ENCODE assay signal across 22 mouse cellular contexts in the genomic region with DNA sequence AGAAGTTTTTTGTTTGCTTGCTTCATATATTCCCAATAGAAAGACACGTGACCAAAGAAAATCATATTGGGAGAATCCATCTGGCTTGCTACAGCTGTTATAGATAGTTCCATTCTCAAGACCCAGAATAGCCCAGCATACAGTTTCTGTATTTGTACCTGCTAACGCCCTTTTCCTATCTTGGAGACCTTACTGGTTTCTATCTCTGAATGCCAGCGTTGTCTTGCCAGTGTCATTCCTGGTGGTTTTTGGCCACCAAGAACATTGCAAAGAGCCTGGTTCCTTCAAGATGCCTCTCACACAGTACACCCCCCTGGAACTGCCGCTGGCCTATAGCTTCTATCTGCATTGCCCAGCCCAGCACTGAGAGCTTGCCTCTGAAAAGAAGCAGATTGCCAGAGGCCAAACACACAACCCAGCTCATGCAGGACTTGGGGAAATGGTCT. TPM values are rescaled to one million over a fixed set of nuclear protein-coding genes. Genes with fewer than 3 reads are reported as not detected.
DNase-seq lines count a peak whose midpoint lies in the region; ATAC-seq and TF ChIP-seq lines count a peak whose summit lies in the region.
"Had no signal": no experiment of that assay in that cellular context is flagged by ENCODE, and none has a peak within 500 bp of the region (broad histone marks: within the 10 kb centered on the region; RNA-seq: fewer than 3 reads in every experiment).

No protein-coding gene starts in this region.

- peaks cover 20% of the 10 kb centered on the region for H3K9me3 ChIP-seq in G1E (replicated peaks)
- H3K9me3 ChIP-seq: embryonic facial prominence, embryonic 15.5 days; forebrain, embryonic 13.5 days; heart, embryonic 10.5 days; limb, embryonic 10.5 days; midbrain, embryonic 12.5 days had no signal

- no peak for DNase-seq in G1E (ENCODE audit: low spot score)
- no peak for DNase-seq in liver, adult 2 months (ENCODE audit: extremely low read depth, low read depth, low spot score)
- DNase-seq in embryo, embryonic 11 days: no peak
- no peak for DNase-seq in kidney, postnatal 36 days
- DNase-seq: cerebellum, adult 8-10 months; gastrocnemius, postnatal 25 days; heart, postnatal 14 days; lung, embryonic 14.5 days; lung, postnatal 4 days; right cerebral cortex, adult 18-20 months; thymus, adult 2 months had no signal

- H3K79me2 ChIP-seq in liver, adult 2 months (ENCODE audit: control insufficient read depth, insufficient read depth, low read length): peaks cover 14% of the 10 kb centered on the region; the same call in 1 of the 2 replicates

- H3K27me3 ChIP-seq in G1E (ENCODE audit: insufficient read depth, low read length): no peaks in the 10 kb centered on the region
- H3K27me3 ChIP-seq in liver, adult 2 months (ENCODE audit: control insufficient read depth, insufficient read depth, low read length): no peaks in the 10 kb centered on the region

- no peak overlapping the region for H3K4me3 ChIP-seq in G1E (ENCODE audit: low read depth, low read length)
- H3K4me3 ChIP-seq in bone marrow, adult 2 months (replicated peaks; ENCODE audit: control insufficient read depth, low read depth, low read length): no peak overlapping the region
- no peak overlapping the region for H3K4me3 ChIP-seq in liver, adult 2 months (ENCODE audit: insufficient read depth, low read depth, low read length)
- H3K4me3 ChIP-seq: embryonic facial prominence, embryonic 15.5 days; forebrain, embryonic 13.5 days; heart, embryonic 10.5 days; limb, embryonic 10.5 days; midbrain, embryonic 12.5 days; myocyte had no signal

- 65% methylated on average over 4 of the region's 4 CpGs for WGBS in bone marrow, adult 2 months
- WGBS in liver, adult 2 months: 74% methylated on average over 4 of the region's 4 CpGs

- peak overlapping the region; percentile 87 for H3K27ac ChIP-seq in bone marrow, adult 2 months (ENCODE audit: control insufficient read depth, insufficient read depth, low read depth, low read length, poor library complexity)
- H3K27ac ChIP-seq in liver, adult 2 months (replicated peaks; ENCODE audit: insufficient read depth, low read depth, low read length): peak overlapping the region; percentile 43
- H3K27ac ChIP-seq: embryonic facial prominence, embryonic 15.5 days; forebrain, embryonic 13.5 days; heart, embryonic 10.5 days; limb, embryonic 10.5 days; midbrain, embryonic 12.5 days had no signal

- ATAC-seq in G1E (ENCODE audit: extremely low read depth, insufficient number of reproducible peaks, low FRiP score, poor library complexity, severe bottlenecking): no peak
- ATAC-seq in megakaryocyte progenitor cell, adult 5-6 weeks (replicated peaks; ENCODE audit: poor library complexity): peak; percentile 49
- no peak for ATAC-seq in activated CD4-positive, CD25-positive, alpha-beta regulatory T cell, adult 4 months
- ATAC-seq: forebrain, embryonic 13.5 days; hindbrain, embryonic 16.5 days; intestine, postnatal 0 days had no signal

- no peak for TF ChIP-seq POLR2A in bone marrow, adult 2 months (IDR thresholded peaks at IDR 0.05; ENCODE audit: borderline replicate concordance, control insufficient read depth, low read depth, low read length)
- TF ChIP-seq POLR2A in liver, adult 2 months (IDR thresholded peaks at IDR 0.05; ENCODE audit: extremely low read depth, insufficient read depth, low read length): no peak

- H3K9ac ChIP-seq in liver, adult 2 months (ENCODE audit: low read depth, low read length): peak overlapping the region; percentile 0; the same call in 1 of the 2 replicates
- H3K9ac ChIP-seq: embryonic facial prominence, embryonic 15.5 days; forebrain, embryonic 13.5 days; lung, embryonic 14.5 days; midbrain, embryonic 12.5 days had no signal

- H3K4me1 ChIP-seq in G1E (ENCODE audit: insufficient read depth, low read depth, low read length): peaks cover 5% of the 10 kb centered on the region; the same call in 1 of the 2 replicates
- H3K4me1 ChIP-seq in bone marrow, adult 2 months (ENCODE audit: control insufficient read depth, insufficient read depth, low read length): peaks cover 7% of the 10 kb centered on the region
- peaks cover 44% of the 10 kb centered on the region for H3K4me1 ChIP-seq in liver, adult 2 months (ENCODE audit: control insufficient read depth, insufficient read depth, low read length)

- no peaks in the 10 kb centered on the region for H3K36me3 ChIP-seq in G1E (replicated peaks)
- H3K36me3 ChIP-seq in liver, adult 2 months (ENCODE audit: control insufficient read depth, insufficient read depth, low read length): peaks cover 4% of the 10 kb centered on the region; the same call in 1 of the 2 replicates
- H3K36me3 ChIP-seq: embryonic facial prominence, embryonic 15.5 days; heart, embryonic 10.5 days; limb, embryonic 10.5 days; midbrain, embryonic 12.5 days had no signal

- TF ChIP-seq CTCF in G1E (IDR thresholded peaks at IDR 0.05; ENCODE audit: low read depth, low read length): 0 out of 2 replicates have a peak, but pooled peaks have one; percentile 5
- TF ChIP-seq CTCF in bone marrow, adult 2 months (IDR thresholded peaks at IDR 0.05; ENCODE audit: control insufficient read depth, insufficient read depth, low read length): no peak
- TF ChIP-seq CTCF in liver, adult 2 months (IDR thresholded peaks at IDR 0.05; ENCODE audit: low read depth, low read length): no peak

RNA-seq across cellular contexts. Expression of a gene that starts 3.4 kb away (rescaled TPM):
- total RNA-seq in G1E (2014; fragmentation: Nextera tagmentation) (6.8 TPM in 1 of 2 replicates, not detected in the other), G1E (2017) (0.06 and 0.11 TPM in 2 replicates)
- polyA plus RNA-seq in G1E (2012): not detected in 2 replicates
- 17.0 and 17.9 TPM in 2 replicates for polyA plus RNA-seq in bone marrow, adult 2 months (2011; ENCODE audit: insufficient read depth, insufficient read length, low replicate concordance, missing spikeins)
- 56.1 and 56.8 TPM in 2 replicates for total RNA-seq in liver, adult 2 months (2014; rRNA removed)
- polyA plus RNA-seq in liver, adult 2 months (2012; rRNA removed): 107 and 154 TPM in 2 replicates
- 2.4 and 4.4 TPM in 2 replicates for total RNA-seq in megakaryocyte progenitor cell, adult 5-6 weeks (2015)
- total RNA-seq in megakaryocyte progenitor cell, adult 5-6 weeks (2017): 1.7 and 3.4 TPM in 2 replicates
- polyA plus RNA-seq in activated CD4-positive, CD25-positive, alpha-beta regulatory T cell, adult 4 months (2017; shearing (Covaris generic)): under 1 TPM in 1 of 2 experiments, not detected in 1; 0.06 TPM
- polyA plus RNA-seq: lung, embryonic 14.5 days had no signal

RNA-seq across cellular contexts. Expression of a gene that starts 44.3 kb away (rescaled TPM):
- total RNA-seq in G1E (2014; fragmentation: Nextera tagmentation) (194 and 222 TPM in 2 replicates), G1E (2017) (205 and 232 TPM in 2 replicates)
- 7.2 and 14.1 TPM in 2 replicates for polyA plus RNA-seq in G1E (2012)
- 63.8 and 79.3 TPM in 2 replicates for polyA plus RNA-seq in bone marrow, adult 2 months (2011; ENCODE audit: insufficient read depth, insufficient read length, low replicate concordance, missing spikeins)
- 18.1 and 21.8 TPM in 2 replicates for total RNA-seq in liver, adult 2 months (2014; rRNA removed)
- 1.5 and 1.7 TPM in 2 replicates for polyA plus RNA-seq in liver, adult 2 months (2012; rRNA removed)
- total RNA-seq in megakaryocyte progenitor cell, adult 5-6 weeks (2015): 111 and 114 TPM in 2 replicates
- 169 and 201 TPM in 2 replicates for total RNA-seq in megakaryocyte progenitor cell, adult 5-6 weeks (2017)
- polyA plus RNA-seq in activated CD4-positive, CD25-positive, alpha-beta regulatory T cell, adult 4 months (2017; shearing (Covaris generic)): 100 to 1,000 TPM; 173 to 228 TPM

Comparison
In these comparisons a context has a peak if more than half of its experiments do, and no peak if none do; other contexts are left out.
1. RNA of a gene that starts 3.4 kb away (polyA plus RNA-seq): 107 to 154 TPM in liver, adult 2 months and 17.0 to 17.9 TPM in bone marrow, adult 2 months; 0.06 TPM in activated CD4-positive, CD25-positive, alpha-beta regulatory T cell, adult 4 months and not detected in G1E; every median in the first group is over 10 times any median in the second.